Mouse (Mus musculus): Measurements from ENCODE around the gene Gm4969.

Gm4969 gene

DNA sequence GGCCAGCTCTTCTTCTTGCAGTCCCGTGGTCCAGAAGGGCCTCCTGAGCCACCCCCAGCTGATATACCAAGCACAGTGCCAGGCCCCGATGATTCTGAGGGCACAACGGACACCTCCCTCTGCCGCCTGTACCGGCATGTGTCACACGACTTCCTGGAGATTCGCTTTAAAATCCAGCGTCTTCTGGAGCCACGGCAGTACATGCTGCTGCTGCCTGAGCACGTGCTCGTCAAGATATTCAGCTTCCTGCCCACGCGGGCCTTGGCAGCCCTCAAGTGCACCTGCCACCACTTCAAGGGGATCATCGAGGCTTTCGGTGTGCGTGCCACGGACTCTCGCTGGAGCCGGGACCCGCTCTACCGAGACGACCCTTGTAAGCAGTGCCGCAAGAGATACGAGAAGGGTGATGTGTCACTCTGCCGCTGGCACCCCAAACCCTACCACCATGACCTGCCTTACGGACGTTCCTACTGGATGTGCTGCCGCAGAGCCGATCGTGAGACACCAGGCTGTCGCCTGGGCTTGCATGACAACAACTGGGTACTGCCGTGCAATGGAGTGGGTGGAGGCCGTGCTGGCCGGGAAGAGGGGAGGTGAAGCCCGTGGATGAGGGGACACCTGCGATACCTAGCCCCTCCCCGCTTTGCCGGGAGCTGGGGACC lies 18.6 kb upstream of the Gm4969 start:
- no peak for DNase-seq (ENCODE audit: extremely low read depth, low read depth, low spot score)

DNA sequence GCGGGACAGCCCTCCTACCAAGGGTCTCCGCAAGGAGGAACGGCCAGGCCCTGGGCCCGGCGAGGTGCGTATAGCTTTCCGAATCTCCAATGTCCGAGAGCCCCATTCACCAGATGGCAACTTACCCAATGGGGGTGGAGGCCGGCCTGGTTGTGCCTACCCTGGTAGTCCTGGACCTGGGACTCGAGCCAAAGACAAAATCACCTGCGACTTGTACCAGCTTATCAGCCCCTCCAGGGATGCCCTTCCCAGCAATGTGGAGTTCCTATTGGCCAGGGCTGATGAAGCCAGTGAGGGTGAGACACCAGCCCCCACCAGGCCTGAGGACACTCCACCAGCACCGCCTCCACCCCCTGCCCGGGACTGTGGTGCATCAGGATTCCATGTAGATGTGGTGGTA lies 18.0 kb upstream of the Gm4969 start:
- no peak for DNase-seq (ENCODE audit: extremely low read depth, low read depth, low spot score)

DNA sequence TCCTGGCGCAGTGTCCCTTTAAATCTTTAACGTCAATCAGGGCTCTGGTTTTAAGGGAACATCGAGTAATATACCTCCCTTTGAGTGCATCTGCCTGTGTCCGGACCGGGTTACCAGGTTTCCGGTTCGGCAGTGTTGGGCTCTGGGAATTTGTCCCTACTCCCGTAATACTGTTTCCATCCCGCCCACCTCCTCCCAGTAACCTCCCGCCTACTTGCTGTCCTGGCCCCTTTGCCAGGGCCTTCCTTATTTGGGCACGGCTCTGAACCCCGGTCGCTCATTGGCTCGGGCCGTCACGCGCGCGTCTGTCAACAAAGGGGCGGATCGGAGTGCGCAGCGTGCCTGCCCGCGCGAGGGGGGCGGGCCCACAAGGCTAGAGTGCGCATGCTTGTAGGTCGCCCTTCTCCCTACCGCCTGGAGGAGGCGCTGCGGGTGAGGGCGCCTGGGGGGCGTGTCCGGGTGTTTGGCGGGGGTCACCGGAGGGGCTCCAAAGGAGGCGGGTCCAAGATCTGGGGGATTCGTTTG lies 13.2 kb upstream of the Gm4969 start:
- DNase-seq (ENCODE audit: extremely low read depth, low read depth, low spot score): peak; percentile 94

DNA sequence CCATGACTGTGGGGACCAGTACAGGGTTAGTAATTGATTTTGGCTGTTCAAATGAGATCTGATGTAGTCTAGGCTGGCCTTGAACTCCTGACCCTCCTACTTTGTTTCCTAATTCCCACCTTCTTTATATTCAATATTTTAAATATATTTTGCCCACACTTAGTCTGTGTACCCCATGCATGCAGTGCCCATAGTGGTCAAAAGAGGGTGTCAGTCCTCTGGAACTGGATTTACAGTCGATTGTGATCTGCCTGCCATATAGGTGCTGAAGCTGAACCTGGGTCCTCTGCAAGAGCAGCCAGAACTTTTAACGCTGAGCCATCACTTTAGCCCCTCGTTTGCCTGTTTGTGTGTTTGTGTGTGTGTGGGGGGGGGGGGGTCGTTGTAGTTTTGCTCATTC lies 12.5 kb upstream of the Gm4969 start:
- DNase-seq (ENCODE audit: extremely low read depth, low read depth, low spot score): no peak

DNA sequence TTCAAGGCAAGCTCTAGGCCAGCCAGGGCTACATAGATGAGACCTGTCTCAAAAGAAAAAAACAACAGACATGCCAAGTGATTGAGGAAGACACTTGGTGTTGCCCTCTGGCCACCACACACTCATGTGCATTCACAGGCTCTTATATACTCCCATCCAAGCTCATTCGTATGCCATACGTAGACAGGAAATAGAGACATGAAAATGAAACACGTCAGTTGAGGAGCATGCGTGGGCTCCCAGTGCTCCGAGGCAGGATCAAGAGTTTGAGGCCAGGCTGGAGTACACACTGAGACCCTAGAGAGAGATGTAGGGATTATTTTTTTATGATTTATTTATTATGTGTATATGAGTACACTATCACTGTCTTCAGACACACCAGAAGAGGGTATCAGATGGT lies 11.2 kb upstream of the Gm4969 start:
- DNase-seq (ENCODE audit: extremely low read depth, low read depth, low spot score): no peak

DNA sequence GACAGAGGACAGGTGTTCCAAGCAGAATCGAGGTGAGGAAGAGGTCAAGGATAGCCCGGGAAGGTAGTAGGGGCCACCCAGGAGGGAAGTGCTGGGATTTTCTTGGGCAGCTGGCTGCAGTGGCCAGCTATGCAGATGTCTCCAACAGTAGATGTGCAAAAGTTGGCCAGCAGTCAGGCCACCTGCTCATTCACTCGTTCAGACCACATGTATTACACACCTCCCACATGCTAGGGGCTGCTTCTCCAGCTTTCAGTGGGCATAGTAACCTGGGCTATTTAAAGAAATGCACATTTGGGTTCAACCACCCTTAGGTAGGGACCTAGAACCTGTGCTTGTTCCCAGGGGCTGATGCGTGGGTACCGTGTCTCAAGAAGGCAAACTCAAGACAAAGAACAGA lies 9.6 kb upstream of the Gm4969 start:
- DNase-seq (ENCODE audit: extremely low read depth, low read depth, low spot score): no peak

DNA sequence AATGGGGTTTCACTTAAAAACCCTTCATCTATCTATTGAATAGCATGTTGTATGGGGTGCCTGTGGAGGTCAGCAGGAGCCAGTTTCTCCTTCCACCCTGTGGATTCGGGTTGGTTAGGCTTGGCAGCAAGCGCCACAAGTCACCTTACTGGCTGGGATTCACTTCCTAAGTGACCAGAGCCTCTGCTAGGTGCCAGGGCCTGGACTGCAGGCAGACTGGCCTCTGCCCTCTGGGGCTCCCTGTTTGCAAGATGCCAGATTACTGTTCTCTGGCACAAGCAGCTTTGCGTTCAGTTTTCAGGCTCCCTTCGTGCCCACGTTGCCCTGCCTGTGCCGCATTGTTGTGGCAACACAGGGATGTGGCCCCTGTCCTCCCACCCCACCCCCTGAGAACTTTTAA lies 6.5 kb upstream of the Gm4969 start:
- DNase-seq (ENCODE audit: extremely low read depth, low read depth, low spot score): no peak

DNA sequence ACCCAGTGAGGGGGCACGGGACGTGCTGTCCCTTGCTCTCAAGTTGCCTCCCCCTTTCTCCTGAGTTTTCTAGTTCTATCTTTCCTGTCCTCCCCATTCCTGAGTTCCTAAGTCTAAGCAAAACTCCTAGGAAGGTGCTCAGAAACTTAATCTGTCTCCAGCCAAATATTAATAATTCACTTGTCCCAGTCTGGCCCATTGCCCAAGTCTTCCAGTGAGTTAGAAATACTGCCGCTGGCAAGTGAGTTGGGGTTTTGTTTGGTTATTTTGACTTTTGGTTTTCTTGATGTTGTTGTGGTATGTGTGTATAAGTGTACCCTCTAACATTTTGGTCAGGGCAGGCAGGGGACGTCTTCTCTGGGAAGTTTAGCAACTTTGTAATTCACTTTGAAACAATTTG lies 3.5 kb upstream of the Gm4969 start:
- DNase-seq (ENCODE audit: extremely low read depth, low read depth, low spot score): no peak

DNA sequence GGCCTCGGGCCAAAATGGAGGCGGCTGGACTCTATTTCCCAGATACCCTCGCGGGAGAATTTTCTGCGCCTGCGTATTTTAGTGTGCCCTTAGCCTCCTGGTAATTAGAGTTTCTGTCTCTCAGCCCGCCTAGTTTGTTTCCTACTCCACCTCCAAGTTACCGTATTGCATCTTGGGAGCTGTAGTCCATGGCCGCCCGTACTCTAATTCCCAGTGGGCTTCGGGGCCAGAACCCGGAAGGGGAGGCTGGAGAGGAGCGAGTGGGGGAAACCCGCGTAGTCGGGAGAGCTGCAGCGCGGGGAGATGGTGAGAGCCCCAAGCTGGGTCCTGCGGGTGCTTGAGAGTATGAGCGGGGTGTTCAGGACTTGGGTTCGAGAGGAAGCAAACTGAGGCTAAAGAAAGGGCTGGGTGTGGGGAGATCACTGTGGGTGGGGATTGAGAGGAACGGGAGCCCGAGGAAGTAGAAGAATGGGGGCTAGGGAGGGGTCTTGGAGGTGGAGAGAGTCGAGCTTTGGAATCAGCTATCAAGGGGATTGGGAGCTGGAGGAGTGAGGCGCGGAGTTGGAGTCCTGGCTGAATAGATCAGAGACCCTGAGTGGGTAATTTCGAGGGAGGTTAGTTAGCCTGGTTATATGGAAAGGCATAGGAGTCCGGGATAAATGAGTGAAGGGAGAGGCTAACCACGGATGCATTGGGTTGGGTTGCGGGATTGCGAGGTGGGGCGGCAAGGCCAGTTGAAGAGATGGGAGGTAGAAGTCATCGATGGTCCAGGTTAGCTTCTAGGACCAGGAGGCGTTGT lies 1.7 kb upstream of the Gm4969 start, which contains the start of gene Fbxo46:
TSS of gene Fbxo46 (plus strand) at position 229 of the 799 bp plus-strand sequence.
- DNase-seq (ENCODE audit: extremely low read depth, low read depth, low spot score): peak; percentile 86

DNA sequence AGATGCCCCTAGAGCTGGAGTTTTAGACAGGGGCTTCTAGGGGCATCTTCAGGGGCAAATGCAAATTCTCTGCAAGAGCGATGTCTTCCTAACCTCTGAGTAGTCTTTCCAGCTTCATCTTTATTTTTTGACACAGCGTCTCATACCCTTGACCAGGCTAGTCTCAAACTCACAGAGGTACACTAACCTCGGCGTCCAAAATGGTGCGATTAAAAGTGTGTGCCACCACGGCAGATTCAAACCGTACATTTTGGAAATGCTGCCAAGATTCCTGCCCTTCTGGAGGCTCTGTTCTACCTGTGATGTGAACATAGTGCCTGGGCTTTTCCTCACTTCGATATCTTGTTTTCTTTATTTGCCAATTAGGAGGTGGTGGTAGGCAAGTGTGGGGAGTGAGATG lies 915 bp upstream of the Gm4969 start:
- no peak for DNase-seq (ENCODE audit: extremely low read depth, low read depth, low spot score)

DNA sequence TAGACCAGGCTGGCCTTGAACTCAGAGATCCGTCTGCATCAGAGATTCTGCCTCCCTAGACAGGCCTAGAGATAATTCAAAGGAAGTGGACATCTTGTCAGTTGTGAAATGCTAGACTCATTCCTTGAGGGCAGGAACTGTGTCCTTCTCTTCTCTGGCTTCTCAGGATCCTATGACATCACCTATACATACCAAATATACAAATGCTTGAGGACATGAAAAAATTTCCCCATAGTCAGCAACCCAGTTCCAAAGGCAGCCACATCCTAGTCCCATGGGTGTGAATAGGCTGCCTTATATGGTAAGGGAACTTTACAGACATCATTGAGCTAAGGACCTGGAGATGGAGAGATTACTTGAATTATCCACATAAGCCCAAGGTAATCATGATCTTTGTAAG lies 8.6 kb downstream of the Gm4969 start:
- DNase-seq (ENCODE audit: extremely low read depth, low read depth, low spot score): no peak

DNA sequence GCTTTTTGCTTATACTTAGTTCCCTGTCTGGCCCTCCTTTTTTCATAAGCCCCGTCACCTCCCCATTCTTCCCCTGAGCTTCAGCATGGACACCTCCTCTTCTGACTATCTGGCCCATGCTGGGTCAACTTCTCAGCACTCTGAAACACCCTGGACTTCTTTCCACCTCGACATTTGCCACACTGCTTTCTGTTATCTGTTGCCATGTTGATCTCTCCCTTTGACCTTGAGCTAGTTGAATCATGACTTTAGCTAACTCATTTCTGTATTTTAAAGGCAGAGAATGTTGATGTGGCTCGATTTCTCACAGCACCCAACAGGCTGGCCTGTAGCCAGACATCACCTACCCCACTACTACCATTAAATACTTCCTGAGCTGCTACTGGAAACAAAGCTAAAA lies 10.7 kb downstream of the Gm4969 start:
- DNase-seq (ENCODE audit: extremely low read depth, low read depth, low spot score): no peak

DNA sequence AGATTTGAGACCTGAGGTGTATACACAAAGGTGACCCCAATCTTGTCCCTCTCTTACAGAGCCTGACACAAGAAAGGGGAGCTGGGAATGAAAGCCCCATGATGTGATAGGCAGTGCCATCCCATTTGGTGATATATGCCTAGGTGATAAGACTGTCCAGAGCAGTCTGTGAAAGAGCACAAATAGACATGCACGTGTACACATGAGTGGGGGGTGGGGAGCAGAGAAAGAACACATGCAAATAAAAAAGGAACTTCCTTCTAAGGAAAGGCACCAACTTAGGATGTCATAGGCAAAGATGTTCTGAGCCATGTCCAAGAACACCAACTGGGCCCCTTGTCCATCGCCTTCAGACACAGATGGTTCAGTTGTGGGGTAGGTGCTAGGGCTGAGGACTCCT lies 13.7 kb downstream of the Gm4969 start:
- no peak for DNase-seq (ENCODE audit: extremely low read depth, low read depth, low spot score)

DNA sequence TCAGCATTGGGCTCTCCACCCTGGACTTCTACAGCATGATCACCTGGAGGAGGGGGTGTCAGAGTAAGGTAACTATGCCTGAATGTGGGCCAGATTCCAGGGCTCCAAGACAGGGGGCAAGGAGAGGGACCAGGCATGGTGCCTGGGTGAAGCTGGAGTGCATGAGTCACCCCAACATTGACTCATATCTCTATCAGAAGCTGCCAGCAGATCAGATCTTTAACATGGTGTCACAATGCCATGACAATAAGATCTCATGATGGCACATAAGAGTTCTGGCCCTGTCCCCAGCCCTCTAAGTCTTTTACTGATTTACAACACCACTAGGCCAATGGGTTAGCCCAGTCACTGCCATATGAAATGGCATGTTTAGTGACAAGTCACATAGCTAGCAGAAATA lies 14.4 kb downstream of the Gm4969 start:
- no peak for DNase-seq (ENCODE audit: extremely low read depth, low read depth, low spot score)

DNA sequence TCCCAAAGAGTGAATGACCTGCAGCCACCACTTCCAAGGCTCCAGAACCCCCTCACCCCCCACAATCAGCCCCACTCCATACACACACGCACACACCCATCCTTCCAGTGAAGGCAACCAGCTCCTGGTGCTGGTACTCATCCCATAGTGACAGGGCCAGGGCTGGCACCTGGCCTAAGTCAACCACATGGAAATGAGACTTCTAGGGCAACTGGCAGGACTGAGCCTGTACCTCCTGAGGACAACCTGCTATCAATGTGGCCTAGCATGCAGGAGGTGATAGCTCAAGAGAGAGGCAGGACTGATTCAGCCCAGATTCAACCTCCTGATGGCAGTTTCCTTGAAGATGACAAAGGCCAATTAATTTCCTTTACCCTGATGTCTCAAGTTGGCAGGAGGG lies 17.9 kb downstream of the Gm4969 start:
- DNase-seq (ENCODE audit: extremely low read depth, low read depth, low spot score): no peak

DNA sequence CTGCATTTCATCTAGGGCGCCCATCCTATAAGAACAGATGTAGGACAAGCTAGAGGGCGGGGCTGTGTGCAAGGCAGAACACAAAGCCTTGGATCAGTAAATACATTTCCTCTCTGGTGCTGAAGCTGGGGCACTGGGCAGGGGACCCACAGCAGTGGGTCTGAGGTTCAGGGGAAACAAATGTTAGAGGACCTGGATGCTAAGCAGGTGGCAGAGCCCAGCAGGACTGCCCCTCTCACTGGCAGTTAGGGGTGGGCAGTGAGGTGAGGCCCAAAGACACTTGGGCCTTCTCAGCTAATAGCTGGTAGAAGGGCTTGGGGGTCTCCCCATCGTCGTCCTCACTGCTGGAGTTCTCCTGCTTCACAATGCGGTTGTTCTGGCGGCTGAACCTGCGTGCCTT lies 19.4 kb downstream of the Gm4969 start:
- DNase-seq (ENCODE audit: extremely low read depth, low read depth, low spot score): no peak

DNA sequence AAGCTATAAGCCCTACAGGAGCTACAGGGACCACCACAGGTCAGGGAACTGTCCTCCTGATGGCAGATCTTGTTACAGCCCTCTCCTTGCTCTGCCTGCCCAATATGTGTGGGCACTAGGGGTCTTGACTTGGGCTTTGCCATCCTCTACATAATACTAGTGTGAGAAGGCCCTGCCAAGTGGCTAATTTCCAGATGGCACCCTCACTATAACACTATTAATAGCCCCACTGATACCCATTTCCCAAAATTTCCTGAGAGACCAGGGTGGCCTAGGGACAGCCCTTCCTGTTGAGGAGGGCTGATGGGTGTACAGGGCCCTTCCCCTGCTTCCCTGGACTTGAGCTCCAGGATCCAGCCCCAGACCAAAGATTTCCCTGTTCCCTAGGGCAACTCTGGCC lies 20.3 kb downstream of the Gm4969 start:
- no peak for DNase-seq (ENCODE audit: extremely low read depth, low read depth, low spot score)

DNA sequence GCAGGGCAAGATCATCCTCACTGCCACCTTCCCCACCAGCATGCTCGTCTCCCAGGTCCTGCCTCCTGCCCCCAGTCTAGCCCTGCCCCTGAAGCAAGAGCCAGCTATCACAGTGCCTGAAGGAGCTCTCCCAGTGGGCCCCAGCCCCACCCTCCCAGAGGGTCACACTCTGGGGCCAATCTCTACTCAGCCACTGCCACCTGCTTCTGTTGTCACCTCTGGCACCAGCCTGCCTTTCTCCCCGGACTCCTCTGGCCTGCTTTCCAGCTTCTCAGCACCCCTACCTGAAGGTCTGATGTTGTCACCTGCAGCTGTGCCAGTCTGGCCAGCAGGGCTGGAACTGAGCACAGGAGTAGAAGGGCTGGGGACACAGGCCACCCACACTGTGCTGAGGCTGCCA lies 21.0 kb downstream of the Gm4969 start:
- no peak for DNase-seq (ENCODE audit: extremely low read depth, low read depth, low spot score)

DNA sequence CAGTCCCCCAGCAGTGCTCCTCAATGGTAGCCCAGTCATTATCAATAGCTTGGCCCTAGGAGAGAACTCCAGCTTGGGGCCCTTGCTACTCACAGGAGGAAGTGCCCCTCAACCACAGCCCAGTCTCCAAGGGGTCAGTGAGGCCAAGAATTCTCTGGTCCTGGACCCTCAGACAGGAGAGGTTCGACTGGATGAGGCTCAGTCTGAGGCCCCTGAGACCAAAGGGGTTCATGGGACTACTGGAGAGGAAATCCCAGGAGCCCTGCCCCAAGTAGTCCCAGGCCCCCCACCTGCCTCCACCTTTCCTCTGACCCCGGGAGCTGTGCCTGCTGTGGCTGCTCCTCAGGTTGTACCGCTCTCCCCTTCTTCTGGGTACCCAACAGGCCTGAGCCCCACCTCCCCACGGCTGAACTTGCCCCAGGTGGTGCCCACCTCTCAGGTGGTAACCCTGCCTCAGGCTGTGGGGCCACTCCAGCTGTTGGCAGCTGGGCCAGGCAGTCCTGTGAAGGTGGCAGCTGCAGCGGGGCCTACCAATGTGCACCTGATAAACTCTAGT lies 21.7 kb downstream of the Gm4969 start:
- no peak for DNase-seq (ENCODE audit: extremely low read depth, low read depth, low spot score)

DNA sequence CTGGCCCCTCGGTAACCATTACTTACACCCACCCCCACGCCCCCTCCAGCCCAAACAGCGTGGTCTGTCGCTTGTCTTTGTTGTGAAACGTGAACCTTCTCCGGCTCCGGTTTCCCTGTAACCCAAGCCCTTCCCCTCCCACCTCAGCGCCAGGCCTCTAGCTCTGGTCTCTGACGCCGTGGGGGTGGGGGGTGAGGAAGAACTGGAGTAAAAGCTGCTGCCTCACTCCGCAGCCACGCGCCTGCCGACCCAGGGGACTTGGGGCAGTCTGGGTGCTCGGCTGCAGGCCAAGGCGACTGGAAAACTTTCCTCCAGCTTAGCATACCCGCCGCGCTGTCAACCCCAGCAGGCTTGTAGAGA lies 22.4 kb downstream of the Gm4969 start:
- DNase-seq (ENCODE audit: extremely low read depth, low read depth, low spot score): no peak

DNA sequence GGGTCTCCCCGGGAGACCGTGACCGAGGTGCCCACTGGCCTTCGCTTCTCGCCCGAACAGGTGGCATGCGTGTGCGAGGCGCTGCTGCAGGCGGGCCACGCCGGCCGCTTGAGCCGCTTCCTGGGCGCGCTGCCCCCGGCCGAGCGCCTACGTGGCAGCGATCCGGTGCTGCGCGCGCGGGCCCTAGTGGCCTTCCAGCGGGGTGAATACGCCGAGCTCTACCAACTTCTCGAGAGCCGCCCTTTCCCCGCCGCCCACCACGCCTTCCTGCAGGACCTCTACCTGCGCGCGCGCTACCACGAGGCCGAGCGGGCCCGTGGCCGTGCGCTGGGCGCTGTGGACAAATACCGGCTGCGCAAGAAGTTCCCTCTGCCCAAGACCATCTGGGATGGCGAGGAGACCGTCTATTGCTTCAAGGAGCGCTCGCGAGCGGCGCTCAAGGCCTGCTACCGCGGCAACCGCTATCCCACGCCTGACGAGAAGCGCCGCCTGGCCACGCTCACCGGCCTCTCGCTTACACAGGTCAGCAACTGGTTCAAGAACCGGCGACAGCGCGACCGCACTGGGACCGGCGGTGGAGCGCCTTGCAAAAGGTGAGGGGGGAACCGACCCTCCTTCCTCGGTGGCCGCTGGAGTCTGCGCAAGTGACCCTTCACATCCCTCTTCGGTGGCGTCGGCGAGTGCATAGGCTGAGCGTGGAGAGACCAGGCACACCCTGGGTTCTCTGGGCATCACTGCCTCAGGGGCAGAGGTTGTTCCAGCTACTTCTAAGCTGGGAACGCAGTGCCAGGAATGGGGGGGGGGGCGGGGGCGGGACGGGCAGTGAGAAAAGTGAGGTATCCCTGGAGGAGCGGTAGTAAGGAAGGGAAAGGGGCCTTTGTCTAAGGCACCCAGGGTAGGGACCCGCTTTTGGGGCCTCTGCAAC lies 23.1 kb downstream of the Gm4969 start:
- no peak for DNase-seq (ENCODE audit: extremely low read depth, low read depth, low spot score)
